Mouse (Mus musculus) hematopoietic stem cell, adult 5-6 weeks (primary cell): ENCODE data around the gene Olfr294. TPM values are rescaled to one million over a fixed set of nuclear protein-coding genes. Genes with fewer than 3 reads are reported as not detected.

Source experiments
- ATAC-seq, 2 experiments: fragments of 125-278 bp in 1 of 2; replicated peaks in 1 of 2; 2 replicates each; pipeline ENCODE4 v1.8.0; 2016 to 2017; ENCODE audit warnings: inconsistent platforms in 2 of 2, mild to moderate bottlenecking in 2 of 2, moderate number of reproducible peaks in 2 of 2, low read depth in 1 of 2, moderate TSS enrichment in 1 of 2; ENCODE audit not compliant: low FRiP score in 2 of 2, poor library complexity in 2 of 2, severe bottlenecking in 2 of 2, insufficient read depth in 1 of 2, low TSS enrichment in 1 of 2
- total RNA-seq: library from RNA; stranded (forward); fragments of 172-1452, 232-1000 nt; gene quantifications from 2 replicates; pipeline ENCODE4 v1.2.3, GENCODE M21; 2017

Olfr294 gene
- not detected in 2 replicates for total RNA-seq

GRCm38 (mm10) chr7:86616543-86616942 is at the start of gene Olfr294:
Olfr294 (minus strand) TSS chr7:86616643.
- ATAC-seq = no peak

DNA sequence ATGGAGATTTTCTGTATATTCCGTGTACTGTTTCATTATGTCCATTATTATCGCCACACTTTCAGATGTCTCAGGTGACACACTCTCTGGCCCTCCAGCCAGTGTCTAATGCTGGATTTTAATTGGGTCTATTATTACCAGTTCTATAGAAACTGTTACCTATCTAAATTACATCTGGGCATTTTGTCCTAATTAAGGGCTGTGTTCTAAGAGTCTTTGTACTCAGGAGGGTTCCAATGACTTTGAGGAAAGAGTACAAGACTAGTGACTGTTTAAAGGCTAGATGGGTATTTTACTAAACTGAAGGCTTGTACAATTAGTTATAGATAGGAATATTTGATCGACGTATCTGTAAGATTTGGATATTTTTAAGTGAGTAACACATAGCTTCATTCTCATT is 32.3 kb upstream of the Olfr294 start, which contains the start of gene Olfr293:
Olfr293 (plus strand) TSS at position 301 of the 400 bp plus-strand sequence.
- no peak for ATAC-seq

DNA sequence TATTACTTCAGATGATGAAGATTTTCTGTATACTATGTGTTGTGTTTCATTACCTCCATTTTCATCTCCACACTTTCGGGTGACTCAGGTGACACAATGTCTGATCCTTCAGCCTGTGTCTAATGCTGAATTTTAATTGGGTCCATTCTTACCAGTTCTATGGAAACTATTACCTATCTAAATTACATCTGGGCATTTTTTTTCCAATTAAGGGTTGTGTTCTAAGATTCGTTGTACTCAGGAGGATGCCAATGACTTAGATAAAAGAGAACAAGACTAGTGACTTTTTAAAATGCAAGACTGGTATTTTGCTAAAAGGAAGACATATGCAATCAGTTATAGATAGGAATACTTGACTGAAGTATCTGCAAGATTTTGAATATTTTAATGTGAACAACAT is 32.9 kb downstream of the Olfr294 start, which contains the start of gene Olfr295:
Olfr295 (plus strand) TSS at position 301 of the 400 bp plus-strand sequence.
- ATAC-seq = no peak

Other genes with a start within 250 kb of the Olfr294 start
- not detected in 2 replicates for gene Olfr305, start 249.7 kb downstream of the Olfr294 start, total RNA-seq
- not detected in 2 replicates for gene Olfr304, start 230.0 kb downstream of the Olfr294 start, total RNA-seq
- gene Olfr303, start 218.9 kb downstream of the Olfr294 start, total RNA-seq = not detected in 2 replicates
- not detected in 2 replicates for gene Olfr301, start 212.8 kb downstream of the Olfr294 start, total RNA-seq
- not detected in 2 replicates for gene Olfr299, start 156.7 kb downstream of the Olfr294 start, total RNA-seq
- gene Olfr298, start 124.2 kb downstream of the Olfr294 start, total RNA-seq = not detected in 2 replicates
- not detected in 2 replicates for gene Olfr297, start 96.7 kb downstream of the Olfr294 start, total RNA-seq
- gene Olfr295, start 32.8 kb downstream of the Olfr294 start, total RNA-seq = not detected in 2 replicates
- gene Olfr293, start 32.4 kb upstream of the Olfr294 start, total RNA-seq = not detected in 2 replicates
- not detected in 2 replicates for gene Olfr292, start 71.7 kb upstream of the Olfr294 start, total RNA-seq
- gene Folh1, start 159.3 kb upstream of the Olfr294 start, total RNA-seq = not detected in 2 replicates
- not detected in 2 replicates for gene Vmn2r77, start 178.4 kb upstream of the Olfr294 start, total RNA-seq